Mouse (Mus musculus) layer of hippocampus, adult 8-10 months (tissue): ENCODE data around the gene Ubn1. TPM values are rescaled to one million over a fixed set of nuclear protein-coding genes. Genes with fewer than 3 reads are reported as not detected.

Experiments
- DNase-seq, 2 experiments: peaks; one replicate each; pipeline ENCODE4 v3.0.0; 2022; ENCODE audit warnings: low spot score in 2 of 2
- total RNA-seq, 4 experiments: library from RNA; stranded (reverse); gene quantifications; 2 replicates each; pipeline ENCODE4 v1.2.4; 2022

Gene Ubn1
- total RNA-seq, 4 experiments from 2014 or later = 41.1 to 47.2 (median 44.8) TPM

GRCm38 (mm10) chr16:5071974-5072373 is 22.1 kb downstream of the Ubn1 start:
- DNase-seq = no peak

GRCm38 (mm10) chr16:5074341-5074740 is 24.5 kb downstream of the Ubn1 start:
- no peak for DNase-seq

- DNase-seq = no peak
Measured at GRCm38 (mm10) chr16:5085196-5085595, 35.3 kb downstream of the Ubn1 start.

DNA sequence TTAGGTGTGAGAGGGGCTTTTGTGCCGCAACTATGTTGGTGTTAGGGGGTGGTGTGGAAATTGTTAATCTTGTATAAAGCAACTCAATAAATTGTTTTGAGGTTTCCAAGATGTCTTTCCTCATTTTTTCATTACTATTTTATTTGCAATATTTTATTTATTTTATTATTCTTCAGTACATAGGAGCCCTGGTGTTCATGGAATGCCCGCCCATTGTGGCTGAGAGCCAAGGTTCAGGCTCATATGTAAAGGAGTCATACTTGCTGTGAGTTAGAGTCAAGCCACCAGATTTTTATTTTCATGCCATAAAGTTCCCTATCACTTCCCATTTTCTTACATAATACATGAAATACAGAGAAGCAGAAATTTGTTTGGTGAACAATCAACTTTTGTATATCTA is 36.3 kb downstream of the Ubn1 start:
- no peak for DNase-seq

GRCm38 (mm10) chr16:5089021-5089420 is 39.2 kb downstream of the Ubn1 start:
- no peak for DNase-seq

GRCm38 (mm10) chr16:5093285-5093684 is 43.4 kb downstream of the Ubn1 start:
- no peak for DNase-seq

- no peak for DNase-seq
Measured at GRCm38 (mm10) chr16:5096504-5096903, 46.6 kb downstream of the Ubn1 start.

DNA sequence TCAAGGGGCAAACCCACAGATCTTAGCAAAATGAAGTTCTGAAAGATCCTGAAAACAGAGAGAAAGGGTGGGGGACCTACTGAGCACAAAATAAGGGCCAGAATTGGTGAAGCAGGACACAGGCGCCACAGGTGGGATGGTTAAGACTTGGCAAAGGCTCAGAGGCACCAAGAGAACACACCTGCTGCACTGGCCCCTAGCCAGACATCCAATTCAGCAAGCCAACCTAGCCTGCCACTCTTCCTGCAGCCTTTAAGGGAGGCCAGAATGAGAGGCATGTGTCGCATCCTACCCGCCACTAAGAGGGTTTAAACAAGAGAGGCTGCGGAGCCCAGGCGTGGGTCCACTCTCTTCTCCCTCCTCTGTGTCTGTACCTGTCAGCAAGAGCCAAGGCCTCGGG is 51.1 kb downstream of the Ubn1 start:
- no peak for DNase-seq

DNA sequence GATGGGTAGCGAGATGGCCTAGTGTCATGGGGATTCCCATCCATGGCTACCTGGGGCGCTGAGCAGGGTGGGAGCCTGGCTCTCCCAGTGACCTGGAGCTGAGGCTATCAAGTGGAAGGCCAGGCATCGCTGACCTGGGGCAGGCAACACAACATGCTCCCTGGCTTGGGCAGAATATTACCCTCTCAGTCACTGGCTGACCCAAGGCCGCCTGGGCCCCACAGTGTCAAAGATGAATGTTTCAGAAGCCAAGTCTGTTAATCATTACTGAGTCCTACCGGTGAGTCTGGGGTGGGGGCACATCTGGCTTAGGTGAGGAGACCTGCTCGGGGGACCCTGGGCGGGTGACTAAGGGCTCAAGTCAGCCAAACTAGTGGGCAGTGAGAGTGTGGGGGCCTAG is 60.0 kb downstream of the Ubn1 start:
- DNase-seq = no peak

- no peak for DNase-seq
Measured at GRCm38 (mm10) chr16:5111021-5111420, 61.2 kb downstream of the Ubn1 start.

GRCm38 (mm10) chr16:5113002-5113550 is 63.2 kb downstream of the Ubn1 start:
- no peak for DNase-seq

DNA sequence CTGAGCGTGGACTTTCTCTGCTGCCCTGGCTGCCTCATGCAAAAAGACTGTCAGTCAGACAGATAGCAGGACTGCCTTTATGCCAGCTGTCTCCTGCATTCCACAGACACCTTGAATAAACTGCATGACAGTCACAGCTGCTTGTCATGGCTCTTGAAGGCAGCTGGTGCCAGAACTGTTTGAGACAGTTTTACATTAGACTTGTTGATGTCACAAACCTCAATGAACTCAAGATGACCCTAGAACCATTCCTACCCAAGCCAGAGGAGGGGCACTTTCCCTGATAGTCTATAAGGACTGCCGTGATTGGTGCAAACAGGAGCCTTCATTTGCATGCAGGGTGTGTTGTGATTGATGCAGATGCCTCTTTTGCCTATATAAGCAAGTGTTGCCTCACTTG is 63.7 kb downstream of the Ubn1 start:
- DNase-seq = no peak

DNA sequence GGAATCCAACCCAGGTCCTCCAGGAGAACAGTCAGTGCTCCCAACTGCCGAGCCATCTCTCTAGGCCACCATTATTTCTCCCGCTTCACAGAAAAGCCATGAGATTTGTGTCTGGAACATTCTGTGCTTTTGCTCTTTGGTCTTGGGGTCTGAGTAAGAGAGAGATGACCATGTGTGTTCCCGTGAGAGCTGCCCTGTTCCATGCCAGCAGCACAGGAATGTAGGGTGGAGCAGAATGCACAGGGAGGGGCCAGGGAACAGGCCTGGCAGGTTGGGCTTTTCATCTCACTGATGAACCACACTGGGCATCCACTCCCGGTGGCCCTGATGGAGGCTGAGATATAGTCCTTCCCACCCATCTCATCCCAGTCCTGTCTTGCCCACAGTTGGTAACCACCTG is 69.5 kb downstream of the Ubn1 start:
- DNase-seq = no peak

DNA sequence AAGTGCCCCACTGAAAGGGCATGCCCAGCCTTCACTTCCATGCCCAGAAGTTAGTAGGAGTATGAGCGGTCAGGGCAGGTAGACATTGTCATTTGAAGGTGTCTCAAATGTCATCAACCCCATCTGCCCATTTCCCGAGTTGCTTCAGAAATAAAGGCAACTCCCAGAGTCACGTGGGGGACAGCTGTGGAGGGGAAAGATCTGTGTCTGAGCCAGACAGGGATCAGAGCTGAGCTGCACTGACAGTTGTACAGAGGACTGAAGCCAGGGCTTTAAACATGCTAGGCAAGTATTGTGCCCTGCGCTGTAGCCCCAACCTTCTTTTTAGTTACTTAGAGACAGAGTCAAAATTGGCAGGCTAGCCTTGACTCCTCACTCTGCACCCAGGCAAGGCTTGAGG is 70.0 kb downstream of the Ubn1 start:
- no peak for DNase-seq

GRCm38 (mm10) chr16:5123476-5123875 is 73.6 kb downstream of the Ubn1 start:
- DNase-seq = no peak

GRCm38 (mm10) chr16:5130196-5130595 is 80.3 kb downstream of the Ubn1 start:
- no peak for DNase-seq

DNA sequence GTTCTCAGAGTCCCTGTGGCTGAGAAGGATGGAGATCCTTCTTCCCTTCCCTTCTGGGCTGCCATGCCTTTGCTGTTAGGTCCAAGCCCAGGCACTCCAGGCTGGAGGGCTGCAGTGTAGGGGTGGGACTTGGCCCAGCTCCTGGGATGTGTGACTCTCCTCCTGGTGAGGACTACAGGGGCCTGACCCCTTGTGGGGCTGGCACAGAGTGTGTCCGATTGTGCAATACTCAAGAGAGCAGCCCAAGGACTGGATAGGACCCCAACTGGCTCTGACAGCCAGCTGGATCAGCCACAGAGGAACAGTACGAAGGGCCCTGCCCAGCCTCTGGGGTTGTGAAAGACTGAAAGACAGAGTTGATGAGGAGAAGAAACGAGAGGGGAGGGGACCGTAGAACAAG is 80.9 kb downstream of the Ubn1 start:
- no peak for DNase-seq

DNA sequence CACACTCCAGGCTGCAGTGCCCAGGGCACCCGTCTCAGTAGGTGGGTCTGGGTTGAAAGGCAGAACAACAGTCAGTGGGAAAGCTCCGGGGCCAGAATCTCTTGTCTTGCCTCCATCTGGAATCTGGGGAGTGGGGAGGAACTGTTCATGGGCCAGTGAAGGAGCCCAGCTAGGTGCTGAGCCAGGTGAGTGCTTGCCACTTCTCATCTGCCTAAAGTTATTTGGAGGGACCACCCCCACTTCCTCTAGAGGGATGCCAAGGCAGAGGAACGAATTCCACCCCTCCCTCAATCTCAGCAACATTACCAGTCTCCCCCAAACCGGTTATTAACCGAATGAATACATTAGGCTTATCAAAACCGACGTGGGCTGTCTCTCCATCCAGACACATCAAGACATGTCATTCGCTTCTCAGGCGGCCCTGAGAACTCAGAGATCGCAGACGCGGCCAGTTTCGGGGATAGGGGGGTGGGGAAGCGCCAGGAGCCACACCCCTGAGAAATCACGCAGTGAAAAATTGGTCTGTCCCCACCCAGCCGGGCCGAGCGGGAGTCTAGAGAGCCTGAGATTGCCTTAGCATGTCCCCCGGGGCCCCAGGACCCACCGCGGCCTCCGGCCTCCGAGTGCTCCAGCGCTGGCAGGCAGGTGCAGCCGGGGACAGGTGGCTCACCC is 81.5 kb downstream of the Ubn1 start:
- DNase-seq = no peak

- no peak for DNase-seq
Measured at GRCm38 (mm10) chr16:5132401-5132801, 82.5 kb downstream of the Ubn1 start, which contains the start of gene Ppl. TSS of gene Ppl (minus strand) at chr16:5132421.

GRCm38 (mm10) chr16:5134623-5135330 is 84.9 kb downstream of the Ubn1 start:
- peak; percentile 61 to 72 for DNase-seq

DNA sequence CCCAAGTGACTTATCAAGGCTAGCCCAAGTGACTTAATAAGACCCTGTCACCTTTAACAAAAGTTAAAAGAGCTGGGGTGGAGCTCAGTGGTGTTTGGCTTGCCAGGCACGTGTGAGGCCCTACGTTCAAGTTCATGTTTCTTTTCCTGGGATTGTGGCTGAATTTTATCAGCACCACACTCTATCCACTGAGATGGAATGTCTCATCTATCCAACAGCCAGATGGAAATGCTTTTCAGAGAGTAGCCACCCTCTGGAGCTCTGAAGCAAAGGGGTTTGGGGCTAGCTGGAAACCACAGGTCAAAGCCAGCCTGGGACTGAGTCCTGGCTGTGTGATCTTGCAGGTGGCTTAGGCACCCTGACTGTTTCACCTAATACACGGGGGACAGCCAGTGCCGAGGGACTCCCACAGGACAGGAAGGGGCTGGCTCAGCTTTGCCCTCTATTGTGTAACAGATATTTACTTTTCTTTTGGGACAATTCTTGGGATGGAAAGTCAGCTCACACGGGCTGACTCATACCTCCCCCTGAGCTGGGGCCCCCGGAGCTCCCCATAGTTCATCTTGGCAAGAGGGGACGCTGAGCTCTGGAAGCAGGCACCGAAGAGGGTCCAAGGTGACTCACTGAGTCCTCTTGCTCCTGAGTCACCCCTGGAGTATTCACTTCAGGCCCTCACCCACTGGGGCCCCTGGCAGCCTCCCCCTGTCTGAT is 85.8 kb downstream of the Ubn1 start:
- DNase-seq = no peak
